Comparison of ENCODE assay signal across 17 mouse cellular contexts in genomic region chr10:122017063-122017462, GRCm38 (mm10). TPM values are rescaled to one million over a fixed set of nuclear protein-coding genes. Genes with fewer than 3 reads are reported as not detected.
A peak's percentile ranks its signal among the peaks of the same experiment; 100 is the strongest.
DNase-seq lines count a peak whose midpoint lies in the region; ATAC-seq and TF ChIP-seq lines count a peak whose summit lies in the region.
"Had no signal": no experiment of that assay in that cellular context is flagged by ENCODE, and none has a peak within 500 bp of the region (broad histone marks: within the 10 kb centered on the region; RNA-seq: fewer than 3 reads in every experiment).

No protein-coding gene starts in this region.

- no peaks in the 10 kb centered on the region for H3K27me3 ChIP-seq in kidney, embryonic 16.5 days (ENCODE audit: insufficient read depth, low read length)
- no peaks in the 10 kb centered on the region for H3K27me3 ChIP-seq in limb, embryonic 10.5 days (ENCODE audit: low read depth, poor library complexity, severe bottlenecking)
- no peaks in the 10 kb centered on the region for H3K27me3 ChIP-seq in liver, postnatal 0 days (ENCODE audit: insufficient read depth, low read length)
- H3K27me3 ChIP-seq: embryonic facial prominence, embryonic 15.5 days; limb, embryonic 15.5 days; midbrain, embryonic 15.5 days had no signal

- peak; percentile 13 for DNase-seq in embryo, embryonic 10.5 days (ENCODE audit: low spot score)
- no peak for DNase-seq in embryo, embryonic 9.5 days (ENCODE audit: extremely low spot score)
- DNase-seq in kidney, adult 8-10 months: no peak
- DNase-seq in limb, embryonic 10.5 days (ENCODE audit: low spot score): no peak
- DNase-seq in liver, postnatal 0 days: no peak
- DNase-seq in cerebellum, adult 11-12 months: no peak
- no peak for DNase-seq in frontal cortex, postnatal 10 days (ENCODE audit: low spot score in 2 of 2)
- DNase-seq: cerebellum, adult 9-11 months; kidney, adult 9 months; right cerebral cortex, postnatal 4 days; thymus, postnatal 36 days had no signal

- no peaks in the 10 kb centered on the region for H3K36me3 ChIP-seq in kidney, embryonic 16.5 days (ENCODE audit: insufficient read depth, low read length)
- H3K36me3 ChIP-seq in limb, embryonic 10.5 days: no peaks in the 10 kb centered on the region
- H3K36me3 ChIP-seq in liver, postnatal 0 days (replicated peaks; ENCODE audit: insufficient read depth, low read length): no peaks in the 10 kb centered on the region
- H3K36me3 ChIP-seq: embryonic facial prominence, embryonic 15.5 days; forebrain, embryonic 10.5 days; limb, embryonic 15.5 days; midbrain, embryonic 15.5 days had no signal

- H3K9me3 ChIP-seq in kidney, embryonic 16.5 days (ENCODE audit: low read length): 0 out of 2 replicates have a peak, but pooled peaks cover under 1% of the 10 kb centered on the region
- H3K9me3 ChIP-seq in limb, embryonic 10.5 days (replicated peaks): no peaks in the 10 kb centered on the region
- H3K9me3 ChIP-seq in liver, postnatal 0 days (ENCODE audit: low read length): no peaks in the 10 kb centered on the region
- H3K9me3 ChIP-seq: embryonic facial prominence, embryonic 15.5 days; forebrain, embryonic 10.5 days; limb, embryonic 15.5 days; midbrain, embryonic 15.5 days had no signal

- H3K27ac ChIP-seq in kidney, embryonic 16.5 days (ENCODE audit: low read length): no peak overlapping the region
- 0 out of 2 replicates have a peak overlapping the region, but pooled peaks have one; percentile 10 for H3K27ac ChIP-seq in limb, embryonic 10.5 days
- no peak overlapping the region for H3K27ac ChIP-seq in liver, postnatal 0 days (ENCODE audit: low read depth)
- H3K27ac ChIP-seq: embryonic facial prominence, embryonic 15.5 days; forebrain, embryonic 10.5 days; limb, embryonic 15.5 days; midbrain, embryonic 15.5 days had no signal

- no peak overlapping the region for H3K4me2 ChIP-seq in kidney, embryonic 16.5 days (replicated peaks; ENCODE audit: low read depth, low read length)
- H3K4me2 ChIP-seq in liver, postnatal 0 days (ENCODE audit: low read depth, low read length): peak overlapping the region; percentile 36; the same call in 1 of the 2 replicates
- H3K4me2 ChIP-seq: embryonic facial prominence, embryonic 15.5 days; limb, embryonic 15.5 days; midbrain, embryonic 15.5 days had no signal

- no peak overlapping the region for H3K9ac ChIP-seq in kidney, embryonic 16.5 days (replicated peaks; ENCODE audit: low read length)
- no peak overlapping the region for H3K9ac ChIP-seq in liver, postnatal 0 days (replicated peaks)
- H3K9ac ChIP-seq: embryonic facial prominence, embryonic 15.5 days; limb, embryonic 15.5 days; midbrain, embryonic 15.5 days had no signal

- 27% methylated on average over 5 of the region's 5 CpGs for WGBS in kidney, embryonic 16.5 days
- 73% methylated on average over 5 of the region's 5 CpGs for WGBS in limb, embryonic 10.5 days
- 39% methylated on average over 5 of the region's 5 CpGs for whole genome bisulfite sequencing in liver, postnatal 0 days (ENCODE audit: insufficient replicate concordance)

- no peak for TF ChIP-seq CTCF in liver, postnatal 0 days (IDR thresholded peaks at IDR 0.05; ENCODE audit: low read depth)

- TF ChIP-seq EP300 in liver, postnatal 0 days (IDR thresholded peaks at IDR 0.05; ENCODE audit: low read depth): no peak

- no peak overlapping the region for H3K4me3 ChIP-seq in kidney, embryonic 16.5 days (ENCODE audit: low read length)
- no peak overlapping the region for H3K4me3 ChIP-seq in limb, embryonic 10.5 days
- H3K4me3 ChIP-seq in liver, postnatal 0 days (ENCODE audit: low read depth, low read length): no peak overlapping the region
- H3K4me3 ChIP-seq: embryonic facial prominence, embryonic 15.5 days; forebrain, embryonic 10.5 days; limb, embryonic 15.5 days; megakaryocyte, embryonic 14.5 days; midbrain, embryonic 15.5 days had no signal

- peaks cover 27% of the 10 kb centered on the region for H3K4me1 ChIP-seq in kidney, embryonic 16.5 days (ENCODE audit: insufficient read depth, low read length)
- H3K4me1 ChIP-seq in limb, embryonic 10.5 days: peaks cover 19% of the 10 kb centered on the region
- H3K4me1 ChIP-seq in liver, postnatal 0 days (ENCODE audit: insufficient read depth): peaks cover 8% of the 10 kb centered on the region; the same call in 1 of the 2 replicates
- H3K4me1 ChIP-seq: megakaryocyte, embryonic 14.5 days had no signal

- peak; percentile 44 for ATAC-seq in kidney, embryonic 16.5 days (ENCODE audit: low FRiP score, low TSS enrichment)
- ATAC-seq in liver, postnatal 0 days: no peak
- ATAC-seq: midbrain, embryonic 15.5 days had no signal

RNA-seq across cellular contexts. Expression of gene Srgap1, which starts 30.1 kb away (rescaled TPM):
- polyA plus RNA-seq in kidney, embryonic 16.5 days (2015; fragmentation: Nextera tagmentation; extraction: Ambion mirVana): 12.4 and 16.2 TPM in 2 replicates
- 5.4 and 6.6 TPM in 2 replicates for polyA plus RNA-seq in limb, embryonic 10.5 days (2016; fragmentation: Nextera tagmentation; extraction: Ambion mirVana)
- polyA plus RNA-seq in liver, postnatal 0 days (2015; fragmentation: Nextera tagmentation; extraction: Ambion mirVana): 0.90 and 0.96 TPM in 2 replicates
